Mouse (Mus musculus) Patski (cell line): ENCODE measurements at regions not wholly inside any gene's neighbourhood (a gene's known extent, or its start where the extent isn't known, plus 50 kb on each side); places are given as distances from the start of the nearest gene placed in this dataset.

Experiments used
- ATAC-seq: fragments of 100-300 bp; one replicate; pipeline ENCODE4 v1.8.0; 2021
- CTCF ChIA-PET: fragments of 350-600 bp; sonication (Branson Sonifier 250); formaldehyde crosslinking; loops from one replicate; lab custom pipeline; 2022; ENCODE audit warnings: inconsistent platforms; lab: Charles Lee
- POLR2A ChIA-PET: fragments of 350-600 bp; sonication (Branson Sonifier 250); formaldehyde crosslinking; loops from one replicate; lab custom pipeline; 2022; ENCODE audit warnings: antibody characterized with exemption, inconsistent platforms; lab: Charles Lee
- DNase-seq: peaks from one replicate; pipeline ENCODE4 v3.0.0-alpha.2; 2011; ENCODE audit warnings: low read depth, low spot score
- H3K27me3 ChIP-seq: fragments of 371-371 bp; one replicate; pipeline ENCODE4 v1.5.1; 2021
- CTCF ChIP-seq: fragments of 100-300 bp; IDR thresholded peaks from one replicate; pipeline ENCODE4 v1.5.1; 2021
- in situ Hi-C: fragments of 300-500 bp; cut with MboI; formaldehyde crosslinking; loops from 3 replicates; pipeline ENCODE4 v1.11.1; 2018; ENCODE audit warnings: low pct_unique_long_range_greater_than_20kb, mixed read lengths

GRCm38 (mm10) chr5:73948031-73948899 lies 120.0 kb downstream of the Usp46 start:
- H3K27me3 ChIP-seq, result no peaks in the 10 kb centered on the region
- ChIA-PET POLR2A (no interaction called here), CTCF (no interaction called here)
- ATAC-seq (no peak), DNase-seq (no peak)
- in situ Hi-C loops, result no loop called here
- TF ChIP-seq CTCF, result no peak
